12 mouse cellular contexts compared by ENCODE assay signal in genomic region chr14:79677108-79677753, GRCm38 (mm10). TPM values are rescaled to one million over a fixed set of nuclear protein-coding genes. Genes with fewer than 3 reads are reported as not detected.
A peak's percentile ranks its signal among the peaks of the same experiment; 100 is the strongest.
DNase-seq lines count a peak whose midpoint lies in the region; ATAC-seq and TF ChIP-seq lines count a peak whose summit lies in the region.
"Had no signal": no experiment of that assay in that cellular context is flagged by ENCODE, and none has a peak within 500 bp of the region (broad histone marks: within the 10 kb centered on the region; RNA-seq: fewer than 3 reads in every experiment).

No protein-coding gene starts in this region.

- TF ChIP-seq CTCF in heart, postnatal 0 days (IDR thresholded peaks at IDR 0.05; ENCODE audit: low read depth) = no peak

- H3K4me1 ChIP-seq in heart, postnatal 0 days (ENCODE audit: control insufficient read depth, insufficient read depth) = no peaks in the 10 kb centered on the region
- no peaks in the 10 kb centered on the region for H3K4me1 ChIP-seq in heart, embryonic 10.5 days
- peaks cover 27% of the 10 kb centered on the region for H3K4me1 ChIP-seq in hindbrain, embryonic 12.5 days

- peak overlapping the region; percentile 38 for H3K4me2 ChIP-seq in heart, postnatal 0 days (ENCODE audit: low read depth, low read length)
- H3K4me2 ChIP-seq in hindbrain, embryonic 12.5 days (replicated peaks) = 0 out of 2 replicates have a peak overlapping the region, but pooled peaks have one; percentile 13

- no peak overlapping the region for H3K9ac ChIP-seq in heart, postnatal 0 days (replicated peaks; ENCODE audit: low read depth, low read length)
- H3K9ac ChIP-seq in hindbrain, embryonic 12.5 days = no peak overlapping the region

- H3K4me3 ChIP-seq in heart, postnatal 0 days (ENCODE audit: low read depth, low read length) = 0 out of 2 replicates have a peak overlapping the region, but pooled peaks have one; percentile 7
- no peak overlapping the region for H3K4me3 ChIP-seq in heart, embryonic 10.5 days
- H3K4me3 ChIP-seq in hindbrain, embryonic 12.5 days = no peak overlapping the region

- no peak for TF ChIP-seq EP300 in heart, postnatal 0 days (IDR thresholded peaks at IDR 0.05; ENCODE audit: low read depth)

- H3K27me3 ChIP-seq in heart, postnatal 0 days (ENCODE audit: control insufficient read depth, insufficient read depth, low read length) = no peaks in the 10 kb centered on the region
- H3K27me3 ChIP-seq in heart, embryonic 10.5 days (ENCODE audit: insufficient read depth, poor library complexity, severe bottlenecking) = no peaks in the 10 kb centered on the region
- no peaks in the 10 kb centered on the region for H3K27me3 ChIP-seq in hindbrain, embryonic 12.5 days

- H3K9me3 ChIP-seq in heart, postnatal 0 days (replicated peaks; ENCODE audit: control insufficient read depth, low read length) = no peaks in the 10 kb centered on the region
- no peaks in the 10 kb centered on the region for H3K9me3 ChIP-seq in heart, embryonic 10.5 days
- H3K9me3 ChIP-seq in hindbrain, embryonic 12.5 days (replicated peaks) = no peaks in the 10 kb centered on the region

- no peaks in the 10 kb centered on the region for H3K36me3 ChIP-seq in heart, postnatal 0 days (replicated peaks; ENCODE audit: control insufficient read depth, insufficient read depth, low read length)
- no peaks in the 10 kb centered on the region for H3K36me3 ChIP-seq in heart, embryonic 10.5 days
- no peaks in the 10 kb centered on the region for H3K36me3 ChIP-seq in hindbrain, embryonic 12.5 days

- DNase-seq in heart, postnatal 0 days (ENCODE audit: low spot score) = no peak
- no peak for DNase-seq in heart, embryonic 10.5 days (ENCODE audit: low spot score)
- peak; percentile 10 for DNase-seq in ovary, postnatal 36 days (ENCODE audit: low spot score)
- DNase-seq in ovary, postnatal 14 days (ENCODE audit: low spot score) = no peak
- no peak for DNase-seq in urinary bladder, postnatal 25 days (ENCODE audit: low spot score)
- DNase-seq: gastrocnemius, postnatal 10 days; kidney, adult 11 months; thymus, postnatal 4 days had no signal

- 43% methylated on average over 15 of the region's 15 CpGs for WGBS in heart, postnatal 0 days
- WGBS in heart, embryonic 10.5 days = 48% methylated on average over 15 of the region's 15 CpGs
- WGBS in hindbrain, embryonic 12.5 days = 39% methylated on average over 15 of the region's 15 CpGs

- no peak for ATAC-seq in heart, postnatal 0 days (ENCODE audit: insufficient read depth, low read depth)
- ATAC-seq in hindbrain, embryonic 12.5 days (ENCODE audit: low FRiP score) = no peak
- ATAC-seq in erythroblast, adult 5-6 weeks (replicated peaks; ENCODE audit: low FRiP score, poor library complexity, severe bottlenecking) = no peak

- no peak overlapping the region for H3K27ac ChIP-seq in heart, postnatal 0 days (ENCODE audit: low read depth)
- no peak overlapping the region for H3K27ac ChIP-seq in heart, embryonic 10.5 days
- H3K27ac ChIP-seq in hindbrain, embryonic 12.5 days = peak overlapping the region; percentile 9; the same call in 1 of the 2 replicates
- H3K27ac ChIP-seq: macrophage had no signal

RNA-seq across cellular contexts. Expression of gene Cnmd, which starts 15.3 kb away (rescaled TPM):
- total RNA-seq in heart, postnatal 0 days (2014; rRNA removed; ENCODE audit: low replicate concordance) = not detected in 2 replicates
- 0.82 and 0.98 TPM in 2 replicates for polyA plus RNA-seq in heart, postnatal 0 days (2015; fragmentation: Nextera tagmentation; extraction: Ambion mirVana)
- polyA plus RNA-seq in heart, embryonic 10.5 days (2016; fragmentation: Nextera tagmentation; extraction: Ambion mirVana) = 1.7 and 2.9 TPM in 2 replicates
- polyA plus RNA-seq in hindbrain, embryonic 12.5 days (2016; fragmentation: Nextera tagmentation; extraction: Ambion mirVana) = 66.9 and 90.7 TPM in 2 replicates
- 2.9 TPM in 1 of 2 replicates, not detected in the other for total RNA-seq in erythroblast, adult 5-6 weeks (2015; ENCODE audit: low replicate concordance)
- total RNA-seq in erythroblast, adult 5-6 weeks (2017; ENCODE audit: low replicate concordance) = 2.4 TPM in 1 of 2 replicates, not detected in the other
- total RNA-seq: ES-E14 had no signal
- polyA plus RNA-seq: macrophage had no signal

Comparison
In these comparisons a context has a peak if more than half of its experiments do, and no peak if none do; other contexts are left out.
1. RNA of gene Cnmd, which starts 15.3 kb away (polyA plus RNA-seq): 66.9 to 90.7 TPM in hindbrain, embryonic 12.5 days; 1.7 to 2.9 TPM in heart, embryonic 10.5 days and 0.82 to 0.98 TPM in heart, postnatal 0 days; every median in the first group is over 10 times any median in the second.